Mouse (Mus musculus) 3T3-L1 (cell line): ENCODE data around the gene Mob1a.

ENCODE experiments used
- DNase-seq: peaks from one replicate; pipeline ENCODE4 v3.0.0-alpha.2; 2015; ENCODE audit warnings: low read depth, low spot score

Mob1a gene

DNA sequence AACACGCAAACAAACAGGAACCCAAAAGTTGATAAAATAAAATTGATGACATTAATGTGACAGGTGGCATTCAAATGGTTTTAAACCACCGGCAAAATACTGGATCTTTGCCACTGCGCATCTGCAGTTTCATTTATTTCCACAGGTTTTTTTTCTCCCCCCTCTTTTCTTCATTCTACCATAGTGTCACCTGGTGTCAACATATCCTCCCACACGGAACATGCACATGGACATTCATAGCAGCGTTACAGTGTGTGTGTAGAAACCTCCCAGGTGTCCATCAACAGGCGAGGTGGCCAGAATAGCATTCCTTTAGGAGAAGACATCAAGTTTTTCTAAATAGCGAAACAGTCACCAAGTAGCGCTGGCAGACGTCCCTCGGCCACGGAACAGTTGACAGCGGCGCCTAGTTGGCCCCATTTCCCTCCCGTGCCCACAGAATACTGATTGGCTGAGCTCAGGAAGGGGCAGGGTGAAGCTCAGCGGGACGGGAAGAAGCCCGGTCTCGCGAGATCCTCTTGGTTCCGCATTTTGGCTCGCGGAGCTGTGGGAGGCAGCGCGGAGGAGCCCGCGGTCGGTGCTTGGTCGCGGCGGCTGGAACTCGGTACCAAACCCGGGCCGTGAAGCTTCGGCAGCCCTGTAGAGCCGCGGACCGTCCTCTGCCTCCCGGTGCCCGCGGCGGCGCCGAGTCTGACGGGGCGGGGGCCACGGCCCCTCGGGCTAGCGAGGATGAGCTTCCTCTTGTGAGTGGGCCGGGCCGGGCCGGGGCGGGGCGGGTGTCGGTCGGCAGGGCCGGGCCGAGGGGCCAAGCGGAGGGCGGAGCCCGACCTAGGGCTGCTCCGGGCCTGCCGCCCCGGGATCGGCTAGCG is at the start of gene Mob1a, which contains the start of gene Mthfd2:
Mob1a (plus strand) TSS at position 492 of the 869 bp plus-strand sequence.
Mthfd2 (minus strand) TSS at position 384 of the 869 bp plus-strand sequence.
- peak; percentile 98 for DNase-seq

DNA sequence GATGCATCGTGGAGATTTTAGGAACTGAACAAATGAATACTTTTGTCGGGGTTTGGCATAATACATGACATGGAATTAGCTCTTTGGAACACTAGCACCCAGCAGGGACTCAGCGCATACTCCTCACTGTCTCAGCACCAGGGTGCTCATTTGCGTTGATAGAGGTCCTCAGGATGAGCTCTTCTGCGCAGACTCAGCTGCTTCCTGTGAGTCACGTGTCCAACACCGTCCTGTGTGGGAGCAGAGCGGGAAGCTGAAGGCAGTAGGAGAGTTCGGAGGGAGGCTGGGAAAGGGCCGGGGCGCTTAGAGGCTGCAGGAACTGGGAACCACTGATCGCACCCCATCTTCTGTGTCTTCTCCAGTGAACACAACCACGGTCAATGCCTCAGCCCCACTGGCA is 48.7 kb upstream of the Mob1a start:
- no peak for DNase-seq

DNA sequence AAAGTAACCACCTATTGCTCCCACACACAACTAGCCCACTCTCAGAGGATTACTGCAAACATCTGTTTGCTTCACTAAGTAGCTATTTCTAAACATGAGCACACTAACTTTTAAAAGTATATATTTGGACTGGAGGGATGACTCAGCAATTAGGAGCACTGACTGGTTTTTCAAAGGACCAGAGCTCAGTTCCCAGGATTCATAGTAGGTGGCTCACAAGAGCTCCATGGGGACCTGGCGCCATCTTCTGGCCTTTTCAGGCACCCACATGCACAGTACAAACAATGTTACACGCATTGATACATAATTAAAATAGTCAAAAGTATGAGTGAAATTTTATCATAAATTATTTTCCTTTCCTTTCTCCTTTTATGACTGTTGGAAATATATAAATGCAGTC is 46.9 kb upstream of the Mob1a start:
- DNase-seq: peak; percentile 73

GRCm38 (mm10) chr6:83280256-83280955 is 45.4 kb upstream of the Mob1a start:
- peak; percentile 43 for DNase-seq

- no peak for DNase-seq
Measured at GRCm38 (mm10) chr6:83300447-83301229, 25.2 kb upstream of the Mob1a start.

- DNase-seq: no peak
Measured at GRCm38 (mm10) chr6:83301294-83301693, 24.5 kb upstream of the Mob1a start.

- peak; percentile 25 for DNase-seq
Measured at GRCm38 (mm10) chr6:83302264-83302663, 23.6 kb upstream of the Mob1a start.

- no peak for DNase-seq
Measured at GRCm38 (mm10) chr6:83309017-83309416, 16.8 kb upstream of the Mob1a start.

DNA sequence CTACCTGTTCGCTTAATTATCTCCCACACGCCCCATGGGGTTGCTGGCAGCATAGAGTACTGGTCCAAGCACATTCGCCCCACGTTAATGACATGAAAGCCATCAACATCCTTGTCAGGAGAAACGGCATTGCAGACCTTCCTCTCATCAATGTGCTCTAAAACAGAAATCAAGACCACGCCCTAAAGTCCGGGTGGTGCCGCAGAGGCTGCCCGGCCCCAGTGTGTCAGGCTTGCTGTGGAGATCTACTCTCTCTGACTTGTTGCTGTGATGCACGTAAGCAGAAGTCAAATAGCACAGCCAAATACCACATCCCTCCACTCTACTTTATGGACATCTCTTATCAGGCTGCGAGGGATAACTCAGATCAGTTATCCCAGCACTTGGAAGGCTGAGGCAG is 14.6 kb upstream of the Mob1a start:
- DNase-seq: no peak

- DNase-seq: no peak
Measured at GRCm38 (mm10) chr6:83312021-83312420, 13.8 kb upstream of the Mob1a start.

GRCm38 (mm10) chr6:83312514-83312913 is 13.3 kb upstream of the Mob1a start:
- DNase-seq: no peak

GRCm38 (mm10) chr6:83315293-83315692 is 10.5 kb upstream of the Mob1a start:
- peak; percentile 24 for DNase-seq

- peak; percentile 78 for DNase-seq
Measured at GRCm38 (mm10) chr6:83316022-83316421, 9.8 kb upstream of the Mob1a start.

DNA sequence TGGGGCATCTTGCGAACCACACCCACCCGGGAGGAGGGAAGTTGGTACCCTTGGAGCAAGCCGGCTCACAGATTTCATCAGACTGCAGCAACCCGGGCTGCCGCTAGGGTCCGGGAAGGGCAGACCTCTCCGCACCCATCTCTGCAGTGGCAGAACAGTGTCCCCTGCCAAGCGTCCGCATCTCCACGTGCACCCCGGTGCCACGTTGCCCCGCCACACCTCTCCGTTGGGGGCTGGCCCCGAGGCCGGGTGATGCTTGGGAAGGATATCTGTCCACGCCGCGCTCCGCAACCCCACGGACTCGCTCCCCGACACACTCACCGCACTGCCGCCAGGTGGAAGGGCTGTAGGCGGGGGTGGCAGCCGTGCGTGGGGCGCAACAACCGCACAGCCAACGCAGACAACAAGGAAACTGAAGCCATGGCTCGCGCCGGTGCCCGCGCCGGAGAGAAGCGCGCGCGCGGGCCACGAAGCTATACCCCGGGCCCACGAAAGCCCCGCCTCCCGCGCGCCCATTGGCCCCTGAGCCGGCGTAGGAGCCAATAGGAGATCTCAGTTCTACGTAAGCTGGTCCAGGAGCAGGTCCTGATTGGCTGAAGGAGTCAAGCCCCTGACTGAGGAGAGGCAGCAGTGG is 8.6 kb upstream of the Mob1a start:
- peak; percentile 96 for DNase-seq

- DNase-seq: no peak
Measured at GRCm38 (mm10) chr6:83321927-83322326, 3.9 kb upstream of the Mob1a start.

- no peak for DNase-seq
Measured at GRCm38 (mm10) chr6:83322794-83323193, 3.0 kb upstream of the Mob1a start.

DNA sequence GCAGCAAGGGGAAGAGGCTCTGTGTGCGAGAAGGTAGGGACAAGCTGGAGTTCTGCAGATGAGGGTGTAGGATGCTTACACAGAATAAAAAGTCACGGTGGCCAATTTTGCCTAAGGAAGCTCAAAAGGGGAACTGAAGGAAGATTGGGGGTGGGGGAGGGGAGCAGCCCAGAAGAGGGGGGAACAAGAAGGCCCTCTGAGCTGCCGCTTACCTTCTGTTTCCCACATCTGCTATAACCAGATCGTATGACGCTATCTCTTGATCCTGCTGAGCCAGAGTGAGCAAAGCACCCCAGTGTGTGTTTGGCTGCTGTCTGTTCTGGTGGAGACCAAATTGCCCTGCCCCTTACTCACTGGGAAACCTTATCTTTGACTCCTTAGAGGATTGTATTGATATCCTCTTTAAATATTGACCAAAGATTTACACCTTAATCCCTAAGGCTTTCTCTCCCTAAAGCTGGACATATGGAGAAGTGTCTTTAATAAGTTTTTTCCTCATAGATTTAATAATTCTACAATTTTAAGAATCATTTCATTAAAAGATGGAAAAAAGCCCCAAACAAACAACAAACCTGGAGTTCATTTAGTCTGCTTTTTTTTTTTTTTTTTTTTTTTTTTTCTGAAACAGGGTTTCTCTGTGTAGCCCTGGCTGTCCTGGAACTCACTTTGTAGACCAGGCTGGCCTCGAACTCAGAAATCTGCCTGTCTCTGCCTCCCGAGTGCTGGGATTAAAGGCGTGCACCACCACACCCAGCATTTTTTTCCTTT is 2.0 kb upstream of the Mob1a start:
- DNase-seq: no peak

GRCm38 (mm10) chr6:83326394-83326736 is 549 bp downstream of the Mob1a start:
- peak; percentile 81 for DNase-seq

DNA sequence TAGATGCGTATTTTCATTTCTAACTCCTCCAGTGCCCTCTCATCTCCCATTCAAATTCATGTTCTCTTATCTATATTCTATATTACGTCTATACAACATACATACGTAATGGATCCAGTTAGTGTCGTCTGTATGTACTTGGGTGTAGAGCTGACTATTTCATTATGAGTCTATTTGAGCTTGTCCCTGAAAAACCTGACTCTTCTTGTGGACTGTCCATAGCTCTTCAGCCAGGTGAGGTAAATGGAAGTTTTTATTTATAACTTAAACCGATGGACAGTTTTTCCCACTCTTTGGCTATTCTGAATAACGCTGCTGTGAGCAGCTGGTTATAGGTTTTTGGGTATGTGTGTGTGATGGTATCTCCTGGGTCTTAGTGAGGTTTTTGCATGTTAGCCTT is 945 bp downstream of the Mob1a start:
- DNase-seq: no peak

- DNase-seq: peak; percentile 52
Measured at GRCm38 (mm10) chr6:83327591-83328190, 1.9 kb downstream of the Mob1a start.
